Mouse (Mus musculus) embryonic stem cell, embryonic (primary cell): Measurements from ENCODE around the gene Cpne6.

Source experiments
- CTCF ChIA-PET, 4 experiments: fragments of 300-600 bp in 2 of 4; fragments of 350-600 bp in 2 of 4; sonication (Branson Sonifier 250); formaldehyde crosslinking; loops; one replicate each; lab custom pipeline; 2022; ENCODE audit warnings: inconsistent platforms in 2 of 4; lab: Charles Lee
- POLR2A ChIA-PET, 4 experiments: fragments of 300-600 bp in 2 of 4; fragments of 350-600 bp in 2 of 4; sonication (Branson Sonifier 250); formaldehyde crosslinking; loops; one replicate each; lab custom pipeline; 2022; ENCODE audit warnings: antibody characterized with exemption in 4 of 4, inconsistent platforms in 1 of 4; lab: Charles Lee

Cpne6 gene

GRCm38 (mm10) chr14:55486836-55487235 lies 23.4 kb upstream of the Cpne6 start:
- CTCF ChIA-PET: interaction anchor here in 2 of 4 experiments (0.6 to 1.2 kb wide), 3 partner anchors 8 to 49 kb away, joined by 3 to 5 read pairs (median 4); partner anchors contain the start of gene Dhrs4 (in 1 of the 2)
- POLR2A ChIA-PET: interaction anchor here in 2 of 4 experiments (0.6 to 1.1 kb wide), 2 partner anchors 8 to 475 kb away, joined by 3 to 4 read pairs; no protein-coding TSS in a partner anchor

- ChIA-PET POLR2A (interaction anchor here (0.6 to 2.9 kb wide), 34 partner anchors 8 to 534 kb away, joined by 3 to 25 read pairs (median 4); partner anchors contain the start of genes Dhrs4 (in 3 of the 4), Pck2 (in 3 of the 4), A730061H03Rik (in 2 of the 4) and Dcaf11 (in 2 of the 4)), CTCF (interaction anchor here (0.5 to 3.2 kb wide), 20 partner anchors 9 to 453 kb away, joined by 3 to 37 read pairs (median 3); partner anchors contain the start of genes Dhrs4 (in 4 of the 4) and A730061H03Rik (in 1 of the 4))
These were observed 19.7 kb upstream of the Cpne6 start, which contains the start of gene Carmil3 for GRCm38 (mm10) chr14:55490361-55491201. TSS of gene Carmil3 (plus strand) at chr14:55490651.

GRCm38 (mm10) chr14:55491291-55491833 lies 18.9 kb upstream of the Cpne6 start:
- ChIA-PET CTCF (interaction anchor here (0.5 to 3.2 kb wide), 24 partner anchors 8 to 837 kb away, joined by 3 to 37 read pairs (median 3); partner anchors contain the start of genes Dhrs4 (in 4 of the 4), A730061H03Rik (in 1 of the 4) and Ripk3 (in 1 of the 4)), POLR2A (interaction anchor here (0.6 to 2.9 kb wide), 31 partner anchors 9 to 868 kb away, joined by 3 to 25 read pairs (median 4); partner anchors contain the start of genes Dhrs4 (in 3 of the 4), Pck2 (in 3 of the 4), A730061H03Rik (in 2 of the 4) and Dcaf11 (in 2 of the 4))

GRCm38 (mm10) chr14:55492103-55492502 lies 18.1 kb upstream of the Cpne6 start:
- CTCF ChIA-PET: interaction anchor here (0.6 to 3.2 kb wide), 12 partner anchors 9 to 838 kb away, joined by 3 to 37 read pairs (median 4); partner anchors contain the start of genes Dhrs4 (in 3 of the 4) and Ripk3 (in 1 of the 4)
- POLR2A ChIA-PET: interaction anchor here in 3 of 4 experiments (0.6 to 2.9 kb wide), 18 partner anchors 10 to 323 kb away, joined by 3 to 25 read pairs (median 5); partner anchors contain the start of genes Dhrs4 (in 3 of the 3), A730061H03Rik (in 2 of the 3), Dcaf11 (in 2 of the 3) and Pck2 (in 2 of the 3)

GRCm38 (mm10) chr14:55495509-55496240 lies 14.6 kb upstream of the Cpne6 start:
- CTCF ChIA-PET: interaction anchor here in 3 of 4 experiments (0.7 to 2.6 kb wide), 6 partner anchors 17 to 376 kb away, joined by 3 to 8 read pairs (median 4); partner anchors contain the start of gene Dhrs4 (in 1 of the 3)
- POLR2A ChIA-PET: interaction anchor here in 1 of 4 experiments (1.2 kb wide), 1 partner anchor 9 kb away, joined by 3 read pairs; no protein-coding TSS in a partner anchor

GRCm38 (mm10) chr14:55496761-55497448 lies 13.3 kb upstream of the Cpne6 start:
- POLR2A ChIA-PET: interaction anchor here (0.5 to 2.0 kb wide), 24 partner anchors 11 to 1087 kb away, joined by 3 to 10 read pairs (median 4); partner anchors contain the start of genes Dhrs4 (in 2 of the 4), Pck2 (in 2 of the 4), A730061H03Rik (in 1 of the 4) and Ngdn (in 1 of the 4)

GRCm38 (mm10) chr14:55497449-55497821 lies 12.8 kb upstream of the Cpne6 start:
- CTCF ChIA-PET: interaction anchor here (0.5 to 2.0 kb wide), 89 partner anchors 8 to 817 kb away, joined by 3 to 31 read pairs (median 4); partner anchors contain the start of genes Cpne6 (in 4 of the 4), Dhrs4 (in 4 of the 4), A730061H03Rik (in 3 of the 4) and Dcaf11 (in 3 of the 4)
- POLR2A ChIA-PET: interaction anchor here (0.5 to 2.0 kb wide), 24 partner anchors 10 to 1088 kb away, joined by 3 to 10 read pairs (median 4); partner anchors contain the start of genes Dhrs4 (in 2 of the 4), Pck2 (in 2 of the 4), A730061H03Rik (in 1 of the 4) and Ngdn (in 1 of the 4)

More at GRCm38 (mm10) chr14:55496761-55497448, 13.3 kb upstream of the Cpne6 start:
- CTCF ChIA-PET: interaction anchor here (0.5 to 2.0 kb wide), 99 partner anchors 8 to 1084 kb away, joined by 3 to 31 read pairs (median 4); partner anchors contain the start of genes Cpne6 (in 4 of the 4), Dhrs4 (in 4 of the 4), A730061H03Rik (in 3 of the 4) and Dcaf11 (in 3 of the 4)

- POLR2A ChIA-PET: interaction anchor here in 1 of 4 experiments (0.6 to 0.8 kb wide), 2 partner anchors 19 to 55 kb away, joined by 3 read pairs; partner anchors contain the start of genes A730061H03Rik and Nrl
These were observed 4.6 kb upstream of the Cpne6 start for GRCm38 (mm10) chr14:55505612-55506011.

GRCm38 (mm10) chr14:55507801-55508200 lies 2.4 kb upstream of the Cpne6 start:
- CTCF ChIA-PET: interaction anchor here in 1 of 4 experiments (0.9 kb wide), 2 partner anchors 11 to 50 kb away, joined by 3 to 4 read pairs; no protein-coding TSS in a partner anchor
- POLR2A ChIA-PET: interaction anchor here in 2 of 4 experiments (0.5 to 1.7 kb wide), 2 partner anchors 10 to 11 kb away, joined by 3 to 5 read pairs; no protein-coding TSS in a partner anchor

More at GRCm38 (mm10) chr14:55505612-55506011, 4.6 kb upstream of the Cpne6 start:
- CTCF ChIA-PET: interaction anchor here in 2 of 4 experiments (0.6 to 1.1 kb wide), 3 partner anchors 8 to 292 kb away, joined by 3 to 9 read pairs (median 5); no protein-coding TSS in a partner anchor

GRCm38 (mm10) chr14:55509540-55509939 lies 705 bp upstream of the Cpne6 start:
- POLR2A ChIA-PET: interaction anchor here in 2 of 4 experiments (0.7 to 1.8 kb wide), 2 partner anchors 18 to 657 kb away, joined by 3 to 5 read pairs; partner anchors contain the start of gene Carmil3 (in 1 of the 2)
- CTCF ChIA-PET: interaction anchor here in 3 of 4 experiments (0.5 to 2.8 kb wide), 4 partner anchors 12 to 365 kb away, joined by 3 to 14 read pairs (median 3); no protein-coding TSS in a partner anchor

GRCm38 (mm10) chr14:55511037-55511436 lies 792 bp downstream of the Cpne6 start:
- CTCF ChIA-PET: interaction anchor here in 3 of 4 experiments (0.6 to 2.8 kb wide), 5 partner anchors 9 to 686 kb away, joined by 3 to 14 read pairs (median 4); no protein-coding TSS in a partner anchor
- POLR2A ChIA-PET: interaction anchor here in 2 of 4 experiments (0.5 to 1.2 kb wide), 7 partner anchors 9 to 248 kb away, joined by 3 to 6 read pairs (median 3); partner anchors contain the start of genes Pck2 (in 2 of the 2), Dhrs1 (in 1 of the 2), Dhrs4 (in 1 of the 2) and Nop9 (in 1 of the 2)

- ChIA-PET POLR2A (interaction anchor here in 1 of 4 experiments (1.0 kb wide), 1 partner anchor 11 kb away, joined by 3 read pairs; the partner anchor contains the start of gene Nrl), CTCF (interaction anchor here in 3 of 4 experiments (0.5 to 1.4 kb wide), 4 partner anchors 8 to 17 kb away, joined by 3 to 9 read pairs (median 6); no protein-coding TSS in a partner anchor)
These were observed 3.7 kb downstream of the Cpne6 start for GRCm38 (mm10) chr14:55513927-55514326.

- POLR2A ChIA-PET: interaction anchor here in 1 of 4 experiments (0.8 to 1.6 kb wide), 4 partner anchors 13 to 57 kb away, joined by 3 to 6 read pairs (median 3); partner anchors contain the start of gene Pck2
- CTCF ChIA-PET: interaction anchor here (0.5 to 2.4 kb wide), 8 partner anchors 9 to 1345 kb away, joined by 3 to 14 read pairs (median 4); partner anchors contain the start of genes Dhrs4 (in 1 of the 4) and Nrl (in 1 of the 4)
These were observed 5.6 kb downstream of the Cpne6 start for GRCm38 (mm10) chr14:55515846-55516245.

GRCm38 (mm10) chr14:55518897-55519296 lies 8.7 kb downstream of the Cpne6 start:
- ChIA-PET CTCF (interaction anchor here (0.6 to 2.2 kb wide), 14 partner anchors 8 to 1586 kb away, joined by 3 to 20 read pairs (median 5); partner anchors contain the start of gene Dhrs4 (in 1 of the 4)), POLR2A (interaction anchor here in 3 of 4 experiments (0.5 to 2.2 kb wide), 8 partner anchors 8 to 38 kb away, joined by 3 to 7 read pairs (median 4); partner anchors contain the start of genes Pck2 (in 2 of the 3) and Cpne6 (in 1 of the 3))
